ENCODE assay signal across 13 mouse cellular contexts in the genomic region with DNA sequence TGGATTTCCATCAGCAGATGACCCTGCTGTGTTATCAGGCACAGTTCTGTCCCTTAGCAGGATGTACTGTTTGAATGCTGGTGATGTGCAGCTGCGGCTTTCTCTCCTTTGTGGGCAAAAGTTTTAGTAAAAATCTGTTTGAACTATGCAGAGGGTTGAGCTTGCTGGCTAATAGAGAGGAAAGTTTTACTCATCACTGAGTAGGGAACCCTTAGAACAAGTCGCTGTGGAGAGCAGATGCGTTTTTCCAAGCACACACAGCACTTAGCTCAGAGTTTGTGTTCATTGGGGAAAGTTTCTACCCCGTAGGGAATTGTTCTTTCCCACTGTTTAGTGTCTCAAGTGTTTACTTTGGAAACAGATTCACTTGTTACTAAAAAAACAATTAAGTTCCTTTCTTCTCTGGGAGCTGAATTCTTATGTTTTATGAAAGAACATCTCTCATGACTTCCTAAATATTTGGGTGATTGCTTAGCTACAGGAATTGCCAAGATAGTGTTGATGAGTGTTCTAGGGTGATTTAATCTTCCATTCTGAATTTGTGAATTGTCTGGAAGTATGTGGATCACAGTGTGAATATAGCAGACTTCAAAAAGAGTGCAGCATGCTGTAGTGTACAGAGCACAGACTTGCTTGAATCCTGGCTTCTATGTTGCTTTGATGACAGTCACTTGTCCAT. TPM values are rescaled to one million over a fixed set of nuclear protein-coding genes. Genes with fewer than 3 reads are reported as not detected.
DNase-seq lines count a peak whose midpoint lies in the region; ATAC-seq and TF ChIP-seq lines count a peak whose summit lies in the region.
"Had no signal": no experiment of that assay in that cellular context is flagged by ENCODE, and none has a peak within 500 bp of the region (broad histone marks: within the 10 kb centered on the region; RNA-seq: fewer than 3 reads in every experiment).

No protein-coding gene starts in this region.

- no peak for TF ChIP-seq EP300 in MEL (IDR thresholded peaks at IDR 0.05; ENCODE audit: low read depth in 1 of 2, low read length in 2 of 2)

- no peaks in the 10 kb centered on the region for H3K27me3 ChIP-seq in kidney, postnatal 0 days (ENCODE audit: insufficient read depth, low read length)
- no peaks in the 10 kb centered on the region for H3K27me3 ChIP-seq in MEL (ENCODE audit: control insufficient read depth in 1 of 2, insufficient read depth in 2 of 2, low read length in 2 of 2)
- H3K27me3 ChIP-seq in intestine, embryonic 16.5 days (replicated peaks; ENCODE audit: control insufficient read depth, insufficient read depth, low read length) = no peaks in the 10 kb centered on the region
- no peaks in the 10 kb centered on the region for H3K27me3 ChIP-seq in neural tube, embryonic 15.5 days (replicated peaks)
- H3K27me3 ChIP-seq: embryonic facial prominence, embryonic 13.5 days; limb, embryonic 13.5 days; neural tube, embryonic 13.5 days had no signal

- H3K4me2 ChIP-seq in kidney, postnatal 0 days (ENCODE audit: low read length) = no peak overlapping the region
- no peak overlapping the region for H3K4me2 ChIP-seq in intestine, embryonic 16.5 days (ENCODE audit: low read depth, low read length)
- no peak overlapping the region for H3K4me2 ChIP-seq in neural tube, embryonic 15.5 days
- H3K4me2 ChIP-seq: embryonic facial prominence, embryonic 13.5 days; limb, embryonic 13.5 days; neural tube, embryonic 13.5 days had no signal

- no peaks in the 10 kb centered on the region for H3K9me3 ChIP-seq in kidney, postnatal 0 days (replicated peaks; ENCODE audit: low read length)
- no peaks in the 10 kb centered on the region for H3K9me3 ChIP-seq in MEL (replicated peaks; ENCODE audit: insufficient read depth, low read length)
- H3K9me3 ChIP-seq in intestine, embryonic 16.5 days (ENCODE audit: control insufficient read depth, low read length) = no peaks in the 10 kb centered on the region
- H3K9me3 ChIP-seq in neural tube, embryonic 15.5 days (replicated peaks) = no peaks in the 10 kb centered on the region
- H3K9me3 ChIP-seq: embryonic facial prominence, embryonic 13.5 days; limb, embryonic 13.5 days; neural tube, embryonic 13.5 days had no signal

- no peak for ATAC-seq in kidney, postnatal 0 days (replicated peaks; ENCODE audit: low FRiP score, low read depth)
- no peak for ATAC-seq in intestine, embryonic 16.5 days
- ATAC-seq in neural tube, embryonic 15.5 days (ENCODE audit: low FRiP score) = no peak
- ATAC-seq: forebrain, postnatal 0 days had no signal

- 0 out of 4 replicates have a peak, but pooled peaks of 1 of the 2 experiments have one; percentile 0 for TF ChIP-seq POLR2A in MEL (IDR thresholded peaks at IDR 0.05; ENCODE audit: control insufficient read depth in 1 of 2, insufficient read depth in 1 of 2, low read depth in 1 of 2, low read length in 2 of 2, poor library complexity in 1 of 2)

- no peak overlapping the region for H3K9ac ChIP-seq in kidney, postnatal 0 days (ENCODE audit: low read depth, low read length)
- peak overlapping the region; percentile 50 for H3K9ac ChIP-seq in MEL (ENCODE audit: control insufficient read depth, low read depth, low read length, poor library complexity, severe bottlenecking)
- H3K9ac ChIP-seq in intestine, embryonic 16.5 days (ENCODE audit: low read depth, low read length) = no peak overlapping the region
- no peak overlapping the region for H3K9ac ChIP-seq in neural tube, embryonic 15.5 days (replicated peaks)
- H3K9ac ChIP-seq: embryonic facial prominence, embryonic 13.5 days; forebrain, postnatal 0 days; limb, embryonic 13.5 days; neural tube, embryonic 13.5 days had no signal

- H3K4me1 ChIP-seq in kidney, postnatal 0 days (replicated peaks; ENCODE audit: insufficient read depth, low read length) = no peaks in the 10 kb centered on the region
- peaks cover 3 to 7% of the 10 kb centered on the region in 2 experiments; a peak in 2 of 4 replicates for H3K4me1 ChIP-seq in MEL (ENCODE audit: control insufficient read depth in 1 of 2, insufficient read depth in 2 of 2, low read length in 2 of 2)
- H3K4me1 ChIP-seq in intestine, embryonic 16.5 days (ENCODE audit: control insufficient read depth, insufficient read depth, low read length) = no peaks in the 10 kb centered on the region
- no peaks in the 10 kb centered on the region for H3K4me1 ChIP-seq in neural tube, embryonic 15.5 days
- H3K4me1 ChIP-seq: embryonic facial prominence, embryonic 13.5 days; limb, embryonic 13.5 days; neural tube, embryonic 13.5 days had no signal

- peaks cover 47% of the 10 kb centered on the region for H3K36me3 ChIP-seq in kidney, postnatal 0 days (ENCODE audit: insufficient read depth, low read length)
- peaks cover 23 to 57% of the 10 kb centered on the region in 2 experiments for H3K36me3 ChIP-seq in MEL (ENCODE audit: control insufficient read depth in 1 of 2, insufficient read depth in 2 of 2, low read length in 2 of 2)
- peaks cover 6% of the 10 kb centered on the region; the same call in 1 of the 2 replicates for H3K36me3 ChIP-seq in intestine, embryonic 16.5 days (ENCODE audit: control insufficient read depth, insufficient read depth, low read length)
- H3K36me3 ChIP-seq in neural tube, embryonic 15.5 days = peaks cover 58% of the 10 kb centered on the region

- no peak overlapping the region for H3K27ac ChIP-seq in kidney, postnatal 0 days
- peak overlapping the region; percentile 50 for H3K27ac ChIP-seq in MEL (ENCODE audit: control insufficient read depth, low read depth, low read length)
- H3K27ac ChIP-seq in intestine, embryonic 16.5 days (ENCODE audit: low read length) = no peak overlapping the region
- no peak overlapping the region for H3K27ac ChIP-seq in neural tube, embryonic 15.5 days (replicated peaks)
- H3K27ac ChIP-seq: embryonic facial prominence, embryonic 13.5 days; limb, embryonic 13.5 days; neural tube, embryonic 13.5 days had no signal

- H3K4me3 ChIP-seq in kidney, postnatal 0 days (replicated peaks; ENCODE audit: low read depth, low read length) = no peak overlapping the region
- H3K4me3 ChIP-seq in MEL (ENCODE audit: control insufficient read depth in 1 of 2, insufficient read depth in 1 of 2, low read depth in 2 of 2, low read length in 2 of 2) = peak overlapping the region in 1 of 2 experiments; percentile 25; a peak in 2 of 4 replicates
- no peak overlapping the region for H3K4me3 ChIP-seq in intestine, embryonic 16.5 days (ENCODE audit: low read length)
- H3K4me3 ChIP-seq in neural tube, embryonic 15.5 days (replicated peaks) = no peak overlapping the region
- H3K4me3 ChIP-seq: embryonic facial prominence, embryonic 13.5 days; limb, embryonic 13.5 days; neural tube, embryonic 13.5 days had no signal

- TF ChIP-seq CTCF in kidney, postnatal 0 days (IDR thresholded peaks at IDR 0.05; ENCODE audit: low read depth) = no peak
- no peak for TF ChIP-seq CTCF in MEL (IDR thresholded peaks at IDR 0.05 in 2 of 3, conservative IDR thresholded peaks at IDR 0.05 in 1 of 3; ENCODE audit: control insufficient read depth in 1 of 3, insufficient read depth in 1 of 3, low read depth in 2 of 3, low read length in 3 of 3, poor library complexity in 1 of 3, severe bottlenecking in 1 of 3)

- intact Hi-C loops in heart, postnatal 10 days (cut with DNase I) = no loop called here

- 70% methylated on average over 4 of the region's 4 CpGs for WGBS in kidney, postnatal 0 days
- 73% methylated on average over 4 of the region's 4 CpGs for WGBS in intestine, embryonic 16.5 days
- WGBS in neural tube, embryonic 15.5 days = 86% methylated on average over 4 of the region's 4 CpGs

- DNase-seq in kidney, postnatal 0 days (ENCODE audit: low spot score) = peak; percentile 62
- no peak for DNase-seq in kidney, adult 11 months
- DNase-seq in MEL (ENCODE audit: low read depth, low spot score) = no peak
- DNase-seq in heart, adult 18-20 months = peak; percentile 64 to 79
- peak; percentile 42 to 53 for DNase-seq in heart, postnatal 10 days
- DNase-seq in adrenal gland, postnatal 10 days = no peak
- DNase-seq: cerebellum, adult 9-10 months; forebrain, postnatal 0 days had no signal

- TF ChIP-seq RAD21 in MEL (IDR thresholded peaks at IDR 0.05; ENCODE audit: low read depth, low read length) = no peak

- H3K79me2 ChIP-seq in MEL (ENCODE audit: control insufficient read depth, insufficient read depth, low read length, poor library complexity) = peaks cover 8% of the 10 kb centered on the region

TF ChIP-seq in MEL, 35 proteins besides CTCF, POLR2A, EP300 and RAD21 (continues in another document):
- TF ChIP-seq E2F4 (IDR thresholded peaks at IDR 0.05; ENCODE audit: borderline replicate concordance, low read depth, low read length) = no peak
- TF ChIP-seq SIN3A (IDR thresholded peaks at IDR 0.05; ENCODE audit: low read length) = peak; percentile 70
- no peak for TF ChIP-seq UBTF (IDR thresholded peaks at IDR 0.05; ENCODE audit: borderline replicate concordance, insufficient read depth, low read depth, low read length)
- no peak for TF ChIP-seq TBP (IDR thresholded peaks at IDR 0.05; ENCODE audit: low read depth, low read length)
- peak; percentile 22; the same call in 1 of the 2 replicates for TF ChIP-seq NRF1 (IDR thresholded peaks at IDR 0.05; ENCODE audit: insufficient read depth, low read depth, low read length, poor library complexity, severe bottlenecking)
- TF ChIP-seq RCOR1 (IDR thresholded peaks at IDR 0.05; ENCODE audit: low read depth, low read length) = no peak
- no peak for TF ChIP-seq MAX (IDR thresholded peaks at IDR 0.05; ENCODE audit: low read length)
- TF ChIP-seq MYC (IDR thresholded peaks at IDR 0.05; ENCODE audit: low read depth, low read length) = no peak
- TF ChIP-seq ZKSCAN1 (IDR thresholded peaks at IDR 0.05; ENCODE audit: low read depth, low read length) = no peak
- no peak for TF ChIP-seq ETS1 (IDR thresholded peaks at IDR 0.05; ENCODE audit: low read depth, low read length)
- TF ChIP-seq POLR2AphosphoS5 (IDR thresholded peaks at IDR 0.05; ENCODE audit: borderline replicate concordance, low read depth, low read length) = no peak
- no peak for TF ChIP-seq MXI1 (IDR thresholded peaks at IDR 0.05; ENCODE audit: low read depth, low read length)
- TF ChIP-seq MAFK (IDR thresholded peaks at IDR 0.05; ENCODE audit: borderline replicate concordance, low read depth, low read length) = no peak
- no peak for TF ChIP-seq POLR2AphosphoS2 (IDR thresholded peaks at IDR 0.05; ENCODE audit: low read length)
- TF ChIP-seq ZC3H11A (IDR thresholded peaks at IDR 0.05; ENCODE audit: low read depth, low read length) = no peak

RNA-seq across cellular contexts. Expression of a gene that starts 45.2 kb away (rescaled TPM):
- 11.8 and 12.6 TPM in 2 replicates for polyA plus RNA-seq in kidney, postnatal 0 days (2015; fragmentation: Nextera tagmentation; extraction: Ambion mirVana)
- 148 and 175 TPM in 2 replicates for total RNA-seq in MEL (2012; rRNA removed)
- 100 to 1,000 TPM in 1 of 2 experiments, 10 to 100 TPM in 1; 60.6 to 153 TPM for polyA plus RNA-seq in MEL (2012; ENCODE audit: insufficient read depth in 1 of 2, insufficient read length in 2 of 2, low read depth in 1 of 2, low replicate concordance in 2 of 2, missing spikeins in 1 of 2)
- 10 to 100 TPM; 15.3 to 16.6 TPM for total RNA-seq in heart, adult 18-20 months (2021)
- total RNA-seq in heart, postnatal 10 days (2021) = 10 to 100 TPM; 26.9 to 28.8 TPM
- 14.1 and 17.4 TPM in 2 replicates for polyA plus RNA-seq in intestine, embryonic 16.5 days (2015; fragmentation: Nextera tagmentation; extraction: Ambion mirVana)
- 19.0 and 19.7 TPM in 2 replicates for polyA plus RNA-seq in neural tube, embryonic 15.5 days (2015; fragmentation: Nextera tagmentation; extraction: Ambion mirVana)
- 10 to 100 TPM; 31.0 to 39.8 TPM for total RNA-seq in adrenal gland, postnatal 10 days (2021)

Comparison
In these comparisons a context has a peak if more than half of its experiments do, and no peak if none do; other contexts are left out.
1. DNase-seq: peak in kidney, postnatal 0 days (single experiment), heart, adult 18-20 months (2 of 2) and heart, postnatal 10 days (2 of 2); none in kidney, adult 11 months (single experiment), MEL (single experiment) and adrenal gland, postnatal 10 days (single experiment).